Mouse (Mus musculus): Measurements from ENCODE around the gene Ccdc148. TPM values are rescaled to one million over a fixed set of nuclear protein-coding genes. Genes with fewer than 3 reads are reported as not detected.

The Ccdc148 gene
- total RNA-seq, 2 experiments from 2014 or later = 2.3 to 2.6 TPM

- intact Hi-C loops (cut with DNase I) = no loop called here
- no peak for DNase-seq
These were observed 204.1 kb downstream of the Ccdc148 start for GRCm38 (mm10) chr2:58956351-58956750.

- intact Hi-C loops (cut with DNase I) = no loop called here
- no peak for DNase-seq
These were observed 208.4 kb downstream of the Ccdc148 start for GRCm38 (mm10) chr2:58952101-58952500.

DNA sequence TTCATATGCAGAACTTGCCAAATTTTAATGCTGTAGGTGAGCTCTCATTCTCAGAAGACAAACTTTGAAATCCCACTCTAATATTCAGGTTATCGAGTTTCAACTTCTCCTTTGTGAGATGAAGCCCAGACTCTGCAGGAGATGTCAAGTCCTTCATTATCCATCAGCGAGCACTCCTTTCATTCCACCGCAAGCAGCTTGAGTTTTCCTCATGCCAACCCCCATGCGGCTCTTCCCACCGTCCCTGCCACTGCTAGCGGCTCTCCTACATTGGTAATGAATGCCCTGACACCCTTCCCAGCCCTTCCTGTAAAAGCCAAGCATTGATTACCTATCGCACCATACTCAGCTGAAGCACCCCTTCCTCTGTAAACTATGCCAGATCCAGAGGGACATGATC lies 211.7 kb downstream of the Ccdc148 start:
- no peak for DNase-seq
- intact Hi-C loops (cut with DNase I) = no loop called here

GRCm38 (mm10) chr2:58941361-58941760 lies 219.1 kb downstream of the Ccdc148 start:
- DNase-seq = no peak
- intact Hi-C loops (cut with DNase I) = no loop called here

DNA sequence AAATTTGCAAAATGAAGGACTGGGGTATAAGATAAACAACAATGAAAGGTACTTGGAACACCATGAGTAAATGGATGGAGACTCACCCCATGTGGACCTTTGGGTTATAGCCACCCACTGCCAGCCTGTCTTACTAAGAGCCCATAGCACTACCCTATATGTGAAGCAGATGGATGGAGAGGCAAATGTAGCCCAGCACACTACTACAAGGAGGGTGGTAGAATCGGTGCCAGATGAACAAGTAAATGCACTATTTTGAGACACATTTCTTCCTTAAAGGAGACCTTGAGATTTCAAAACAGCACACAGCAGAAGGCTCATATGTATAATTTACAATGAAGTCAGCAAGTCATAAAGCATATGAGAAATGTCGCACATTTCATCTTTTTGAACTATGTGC lies 234.9 kb downstream of the Ccdc148 start:
- intact Hi-C loops (cut with DNase I) = no loop called here
- no peak for DNase-seq

DNA sequence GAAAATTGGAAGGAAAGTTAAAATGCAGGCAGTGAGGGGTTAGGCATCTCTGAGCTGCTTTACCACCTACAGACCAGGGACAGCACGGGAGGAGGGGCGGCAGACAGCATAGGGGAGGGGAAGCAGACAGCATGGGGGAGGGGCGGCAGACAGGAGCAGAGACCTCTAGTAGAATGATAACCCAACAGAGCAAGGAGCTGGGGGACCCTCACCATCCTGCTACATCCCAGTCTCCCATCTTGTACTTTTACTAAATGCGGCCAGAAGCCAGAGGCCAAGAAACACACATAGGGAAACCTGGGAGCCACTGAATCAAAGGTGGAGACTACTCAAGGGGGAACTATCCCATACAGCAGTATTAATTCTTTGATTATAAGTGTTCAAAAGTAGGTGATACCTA lies 242.1 kb downstream of the Ccdc148 start:
- DNase-seq = no peak

GRCm38 (mm10) chr2:58912339-58912738 lies 248.1 kb downstream of the Ccdc148 start:
- intact Hi-C loops (cut with DNase I) = no loop called here
- no peak for DNase-seq

More for the DNA sequence above, 242.1 kb downstream of the Ccdc148 start:
- intact Hi-C loops (cut with DNase I) = no loop called here

GRCm38 (mm10) chr2:58906814-58907516 lies 253.5 kb downstream of the Ccdc148 start:
- intact Hi-C loops (cut with DNase I) = no loop called here
- DNase-seq = peak; percentile 21 to 36

DNA sequence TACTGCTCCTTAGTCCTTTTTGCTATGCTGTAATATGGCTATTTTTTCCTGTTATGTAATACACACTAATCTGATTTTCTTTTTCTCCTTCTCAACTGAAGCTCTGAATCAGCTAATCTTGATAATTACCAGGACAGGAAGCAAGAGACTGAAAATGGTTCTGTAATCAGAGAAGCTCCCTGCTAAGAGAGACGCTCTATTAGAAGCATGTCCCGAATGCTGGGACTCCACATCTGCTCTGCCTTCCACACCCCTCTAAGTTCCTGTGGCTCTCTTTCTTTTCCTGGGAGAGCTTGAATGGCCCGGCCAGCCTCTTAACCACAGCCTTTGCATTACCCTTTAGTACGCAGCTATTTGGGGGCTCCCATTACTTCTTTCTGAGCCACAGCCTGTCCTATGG lies 255.4 kb downstream of the Ccdc148 start:
- no peak for DNase-seq
- intact Hi-C loops (cut with DNase I) = no loop called here

DNA sequence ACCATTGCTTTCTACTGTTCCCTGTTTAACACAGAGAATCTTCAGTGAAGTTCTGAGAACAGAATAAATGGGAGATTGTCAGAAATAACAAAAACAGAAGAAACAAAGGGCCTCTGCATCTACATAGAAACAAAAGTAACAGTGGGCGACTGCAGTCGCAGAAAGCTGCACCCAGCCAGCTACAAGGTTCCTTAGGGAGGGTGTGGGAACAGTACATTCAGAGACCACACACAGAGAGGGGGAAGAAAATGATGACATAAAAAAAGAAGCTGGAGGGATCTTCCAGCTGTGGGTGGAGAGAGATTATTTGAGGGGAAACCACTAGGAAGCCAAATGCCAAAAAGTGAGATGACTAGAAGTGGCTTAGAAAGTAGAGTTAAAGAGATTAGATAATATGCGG lies 280.6 kb downstream of the Ccdc148 start:
- no peak for DNase-seq
- intact Hi-C loops (cut with DNase I) = no loop called here

GRCm38 (mm10) chr2:58859134-58859533 lies 301.3 kb downstream of the Ccdc148 start, which contains the start of gene Gm11099:
Gene Gm11099, plus strand, starts transcription at chr2:58859434.
- no peak for DNase-seq
- intact Hi-C loops (cut with DNase I) = no loop called here

- intact Hi-C loops (cut with DNase I) = no loop called here
- no peak for DNase-seq
These were observed 316.0 kb downstream of the Ccdc148 start for GRCm38 (mm10) chr2:58844499-58844898.

DNA sequence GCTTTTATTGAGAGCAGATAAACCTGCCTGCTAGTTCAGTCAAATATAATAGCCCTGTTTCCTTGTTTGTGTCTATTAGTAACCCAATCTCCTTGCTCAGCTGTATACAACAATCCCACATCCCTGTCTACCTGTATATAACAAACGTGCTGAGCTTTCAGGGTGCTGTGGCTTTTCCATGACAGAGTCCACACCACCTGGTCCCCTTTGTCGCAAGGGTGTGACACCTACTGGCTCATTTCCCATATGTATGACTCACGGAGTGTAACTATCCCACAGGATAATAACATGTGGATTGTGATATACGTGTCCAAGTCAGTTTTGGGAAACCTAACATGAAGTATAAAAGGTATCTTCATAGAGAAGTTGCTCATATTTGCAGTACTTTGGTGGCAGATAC lies 318.0 kb downstream of the Ccdc148 start:
- DNase-seq = no peak
- intact Hi-C loops (cut with DNase I) = no loop called here

GRCm38 (mm10) chr2:58841021-58841420 lies 319.5 kb downstream of the Ccdc148 start:
- intact Hi-C loops (cut with DNase I) = no loop called here
- no peak for DNase-seq

DNA sequence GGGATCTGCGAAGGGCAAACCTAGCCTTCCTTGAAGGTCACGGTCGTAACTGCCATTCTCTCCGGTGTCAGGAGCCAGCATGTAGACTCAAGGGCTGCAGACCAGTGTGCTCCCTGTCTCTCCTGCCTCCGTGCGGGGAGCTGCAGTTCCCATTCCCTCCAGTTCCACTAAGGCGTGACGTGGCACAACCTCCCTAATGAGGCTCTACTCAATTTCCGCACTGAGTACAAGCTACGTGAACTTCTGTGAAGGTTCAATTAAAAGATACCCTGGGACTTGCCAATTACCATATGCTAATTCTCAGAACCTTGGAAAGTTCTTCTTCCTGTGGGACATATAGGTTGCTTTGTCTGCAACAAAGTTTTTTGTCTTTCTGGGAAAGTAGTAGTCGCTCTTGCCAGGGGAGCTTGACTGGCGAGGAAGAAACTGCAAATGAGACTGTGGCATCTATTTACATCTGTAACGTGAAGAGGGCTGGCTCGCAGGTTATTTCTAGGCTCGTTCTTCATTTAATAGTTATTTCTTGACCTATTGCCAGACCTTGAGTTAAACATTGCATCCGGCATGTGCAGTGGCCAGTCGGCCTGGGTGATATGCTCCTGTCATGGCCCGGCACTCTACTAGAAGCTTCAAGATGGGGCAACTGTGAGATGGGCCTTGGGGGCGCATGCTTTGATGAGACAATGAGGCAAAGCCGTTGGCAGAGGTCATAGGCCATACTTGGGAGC lies 328.1 kb downstream of the Ccdc148 start:
- peak in 1 of 2 experiments; percentile 2 for DNase-seq
- intact Hi-C loops (cut with DNase I) = loop anchor here (5.0 kb wide), 1 partner anchor 605 kb away; no protein-coding TSS in a partner anchor

DNA sequence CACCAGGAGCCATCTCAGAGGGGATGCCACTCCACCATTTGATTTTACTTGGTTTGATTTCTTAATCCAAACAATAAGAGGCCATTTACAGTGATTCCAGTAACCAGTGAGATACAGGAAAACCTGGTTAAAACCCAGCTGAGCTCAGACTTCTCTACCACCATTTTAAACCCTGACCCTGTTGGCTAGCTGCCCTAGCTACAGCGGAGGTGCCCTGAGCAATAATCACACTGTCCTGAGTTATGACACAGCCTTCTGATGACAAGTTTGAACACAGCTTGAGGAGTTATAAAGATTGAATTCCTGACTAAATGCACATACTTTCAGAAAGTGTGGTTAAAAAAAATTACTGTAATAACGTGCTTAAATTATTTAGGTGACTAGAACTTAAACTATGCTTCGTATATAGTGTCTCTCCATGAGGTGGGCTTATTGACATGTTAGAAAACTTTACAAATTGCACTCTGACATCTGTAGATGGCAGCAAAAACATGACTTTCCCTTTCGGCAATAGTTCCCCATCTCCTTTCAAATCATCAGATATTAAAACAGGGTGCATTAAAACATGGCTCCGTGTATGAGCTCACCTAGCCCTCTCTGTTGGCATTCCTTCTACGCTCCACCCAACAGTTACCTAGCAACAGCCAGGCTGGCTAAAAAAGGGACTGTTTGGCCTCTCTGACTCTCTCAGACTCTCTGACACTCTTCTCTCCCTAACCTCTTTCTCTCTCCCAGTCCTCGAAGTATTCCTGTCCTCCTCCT lies 330.3 kb downstream of the Ccdc148 start:
- intact Hi-C loops (cut with DNase I) = loop anchor here (5.0 kb wide), 1 partner anchor 607 kb away; no protein-coding TSS in a partner anchor
- DNase-seq = peak; percentile 12 to 18

GRCm38 (mm10) chr2:58828910-58829600 lies 331.4 kb downstream of the Ccdc148 start:
- intact Hi-C loops (cut with DNase I) = no loop called here
- no peak for DNase-seq

DNA sequence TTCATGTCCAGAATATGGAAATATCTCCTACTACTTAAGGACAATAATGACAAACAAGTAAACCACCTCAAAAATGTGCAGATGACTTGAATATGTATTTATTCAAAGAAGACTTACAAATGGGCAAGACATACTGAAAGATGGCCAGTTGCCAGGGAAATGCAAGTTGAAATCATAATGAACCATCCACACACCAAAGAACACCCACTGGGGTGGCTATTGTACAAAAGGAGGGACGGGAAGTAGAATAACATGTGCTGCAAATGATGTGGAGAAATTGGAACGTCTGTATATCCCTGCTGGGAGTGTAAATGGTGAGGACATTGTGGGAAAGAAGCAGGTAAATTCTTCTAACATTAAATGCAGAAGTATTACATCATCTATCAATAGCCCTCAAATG lies 347.5 kb downstream of the Ccdc148 start:
- DNase-seq = no peak
- intact Hi-C loops (cut with DNase I) = no loop called here

- intact Hi-C loops (cut with DNase I) = no loop called here
These were observed 360.9 kb downstream of the Ccdc148 start for GRCm38 (mm10) chr2:58799623-58800022.

DNA sequence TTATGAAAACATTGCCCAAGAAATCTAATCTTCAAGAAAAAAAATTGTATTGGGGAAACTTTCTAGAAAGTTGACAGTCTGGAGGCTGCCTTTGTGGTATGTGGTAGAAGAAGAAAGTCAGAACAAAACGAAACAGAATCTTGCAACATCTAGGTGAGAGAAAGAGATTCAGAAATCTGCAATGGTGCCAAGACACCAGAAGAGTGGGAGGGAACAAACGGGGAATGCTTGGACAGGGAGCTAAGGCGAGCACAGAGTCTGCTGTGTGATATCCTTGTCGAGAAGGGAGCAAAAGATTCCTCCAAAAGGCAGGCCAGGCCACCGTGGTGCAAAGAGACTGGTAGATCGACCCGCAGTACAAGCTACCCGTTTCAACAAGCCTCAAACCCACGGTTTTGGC lies 361.4 kb downstream of the Ccdc148 start:
- intact Hi-C loops (cut with DNase I) = no loop called here
- DNase-seq = no peak

More at GRCm38 (mm10) chr2:58799623-58800022, 360.9 kb downstream of the Ccdc148 start:
- no peak for DNase-seq

- intact Hi-C loops (cut with DNase I) = no loop called here
- DNase-seq = no peak
These were observed 363.0 kb downstream of the Ccdc148 start for GRCm38 (mm10) chr2:58797506-58797905.

Data from heart, postnatal 10 days (tissue).